Mouse (Mus musculus) small intestine, adult 2 months (tissue): ENCODE measurements around the gene Ptger4. TPM values are rescaled to one million over a fixed set of nuclear protein-coding genes. Genes with fewer than 3 reads are reported as not detected.
"Not testable (repeated sequence)": the region's sequence is repeated elsewhere in the genome, so short reads cannot be mapped to it uniquely, and the experiment has no call there.

ENCODE experiments used
- H3K27ac ChIP-seq: fragments of 200-500 bp; 2 replicates; pipeline ENCODE4 v1.5.1; 2012; ENCODE audit warnings: low read depth, low read length, control low read depth, inconsistent platforms; ENCODE audit not compliant: insufficient read depth
- H3K27me3 ChIP-seq: fragments of 200-500 bp; 2 replicates; pipeline ENCODE4 v1.6.1; 2012; ENCODE audit warnings: mild to moderate bottlenecking, moderate library complexity, low read length, inconsistent platforms; ENCODE audit not compliant: control insufficient read depth, insufficient read depth
- H3K36me3 ChIP-seq: fragments of 200-500 bp; 2 replicates; pipeline ENCODE4 v1.6.1; 2012; ENCODE audit warnings: mild to moderate bottlenecking, low read length, control low read depth, inconsistent platforms; ENCODE audit not compliant: control insufficient read depth, insufficient read depth
- H3K4me1 ChIP-seq: fragments of 200-500 bp; 2 replicates; pipeline ENCODE4 v1.6.1; 2012; ENCODE audit warnings: low read length, inconsistent platforms, mixed read lengths; ENCODE audit not compliant: control insufficient read depth, insufficient read depth, insufficient read length
- H3K4me3 ChIP-seq: fragments of 200-500 bp; 2 replicates; pipeline ENCODE4 v1.5.1; 2012; ENCODE audit warnings: low read depth, mild to moderate bottlenecking, control low read depth, inconsistent platforms, low read length, moderate library complexity
- CTCF ChIP-seq: fragments of 200-500 bp; IDR thresholded peaks from 2 replicates; pipeline ENCODE4 v1.5.1; 2012; ENCODE audit warnings: low read depth, mild to moderate bottlenecking, control low read depth, inconsistent platforms, low read length, moderate library complexity, mixed read lengths; ENCODE audit not compliant: insufficient replicate concordance, insufficient read length; ENCODE audit errors: extremely low read depth
- POLR2A ChIP-seq: fragments of 200-500 bp; IDR thresholded peaks from 2 replicates; pipeline ENCODE4 v1.6.1; 2012; ENCODE audit warnings: low read depth, mild to moderate bottlenecking, control low read depth, inconsistent platforms, low read length, moderate library complexity
- WGBS: fragments of 180-500 bp; shearing (Covaris S2); methylation state at CpG from one replicate; pipeline ENCODE4 v1.1.7; 2018; 5-methylcytosine and 5-hydroxymethylcytosine counted together
- polyA plus RNA-seq: library from polyadenylated mRNA; depleted of rRNA; stranded (reverse); fragments of >200 nt; gene quantifications from 2 replicates; pipeline ENCODE4 v1.2.3, GENCODE M21; 2012

Gene Ptger4
- polyA plus RNA-seq, 1 experiment = 85.6 TPM

DNA sequence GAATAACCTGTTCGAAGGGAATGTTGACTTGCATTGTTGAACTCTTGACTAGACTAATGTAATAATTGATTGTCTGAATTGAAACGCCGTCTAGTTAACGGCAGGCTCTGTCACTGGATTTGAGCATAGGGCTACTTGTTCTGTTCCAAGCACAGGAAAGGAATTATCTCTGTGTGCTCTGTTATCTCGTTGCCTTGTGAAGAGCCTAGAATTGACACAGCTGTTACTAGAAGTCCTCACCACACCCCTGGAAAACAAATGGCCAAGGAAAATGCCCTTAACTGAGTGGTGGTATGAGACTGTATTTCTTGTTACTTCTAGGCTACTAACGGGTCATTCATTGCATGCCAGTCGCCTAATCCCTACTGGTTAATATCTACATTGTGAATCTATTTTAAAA, 5.9 kb downstream of the Ptger4 start:
- 32% methylated on average over 7 of the region's 7 CpGs for WGBS
- Histone ChIP-seq H3K27me3 (no peaks in the 10 kb centered on the region), H3K36me3 (peaks cover 30% of the 10 kb centered on the region), H3K27ac (peak overlapping the region; percentile 7; the same call in 1 of the 2 replicates), H3K4me3 (no peak overlapping the region), H3K4me1 (peaks cover 12% of the 10 kb centered on the region; the same call in 1 of the 2 replicates)
- TF ChIP-seq POLR2A (no peak), CTCF (no peak)

DNA sequence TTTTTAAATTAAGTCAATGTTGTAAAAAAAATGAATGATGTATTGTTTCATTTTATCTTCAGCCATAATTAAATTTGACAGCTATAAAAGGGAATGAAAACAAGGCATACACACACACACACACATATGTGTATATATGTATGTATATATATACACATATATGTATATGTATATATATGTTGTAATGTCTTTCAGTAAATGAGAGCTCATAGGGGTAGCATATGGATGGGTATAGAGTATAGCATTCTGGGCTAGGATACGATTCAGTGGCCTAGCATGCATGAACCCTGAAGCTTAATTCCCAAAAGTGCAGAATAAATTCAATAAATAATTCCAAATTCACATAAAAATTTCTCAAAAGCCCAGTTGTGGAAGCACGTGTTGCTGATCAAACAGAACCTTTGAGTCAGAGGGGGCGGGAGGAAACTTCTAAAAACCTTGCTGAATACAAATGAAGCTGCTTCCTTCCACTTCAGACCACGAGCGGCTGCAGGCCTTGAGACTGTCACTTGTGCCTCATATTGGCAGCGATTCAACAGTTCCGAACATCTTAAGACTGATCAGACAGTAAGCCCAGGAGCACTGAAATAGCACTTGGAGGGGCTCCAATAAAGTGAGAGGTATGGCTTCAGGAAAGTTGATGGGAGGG, 6.9 kb downstream of the Ptger4 start:
- WGBS = 31% methylated on average over 7 of the region's 7 CpGs
- H3K27me3 ChIP-seq = no peaks in the 10 kb centered on the region
- TF ChIP-seq POLR2A (no peak), CTCF (no peak)

DNA sequence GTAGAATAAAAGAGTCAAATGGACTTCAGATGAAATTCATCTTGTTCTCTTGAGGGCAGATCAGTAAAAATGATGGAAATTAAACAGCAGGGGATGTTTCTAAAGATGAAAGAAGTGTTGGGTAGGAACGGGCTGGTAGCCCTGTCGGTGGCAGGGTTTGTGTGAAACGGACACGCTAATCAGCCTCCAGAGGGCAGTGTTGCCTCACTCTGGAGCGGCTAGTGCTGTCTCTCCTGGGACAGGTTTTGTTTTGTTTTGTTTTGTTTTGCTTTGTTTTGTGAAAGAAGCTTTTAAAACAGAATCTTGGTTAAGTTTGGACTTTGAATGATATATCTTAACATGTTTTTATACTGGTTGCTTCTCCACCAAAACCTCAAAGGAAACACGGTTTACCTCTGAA, 7.4 kb downstream of the Ptger4 start:
- TF ChIP-seq CTCF (peak; percentile 98), POLR2A (no peak)
- Histone ChIP-seq H3K27me3 (no peaks in the 10 kb centered on the region), H3K27ac (no peak overlapping the region), H3K4me1 (peaks cover 6% of the 10 kb centered on the region; the same call in 1 of the 2 replicates), H3K4me3 (no peak overlapping the region), H3K36me3 (peaks cover 32% of the 10 kb centered on the region)
- 15% methylated on average over 6 of the region's 6 CpGs for WGBS

More for the DNA sequence above, 6.9 kb downstream of the Ptger4 start:
- no peak overlapping the region for H3K4me3 ChIP-seq
- peaks cover 32% of the 10 kb centered on the region for H3K36me3 ChIP-seq
- H3K27ac ChIP-seq = peak overlapping the region; percentile 7; the same call in 1 of the 2 replicates
- peaks cover 6% of the 10 kb centered on the region; the same call in 1 of the 2 replicates for H3K4me1 ChIP-seq

DNA sequence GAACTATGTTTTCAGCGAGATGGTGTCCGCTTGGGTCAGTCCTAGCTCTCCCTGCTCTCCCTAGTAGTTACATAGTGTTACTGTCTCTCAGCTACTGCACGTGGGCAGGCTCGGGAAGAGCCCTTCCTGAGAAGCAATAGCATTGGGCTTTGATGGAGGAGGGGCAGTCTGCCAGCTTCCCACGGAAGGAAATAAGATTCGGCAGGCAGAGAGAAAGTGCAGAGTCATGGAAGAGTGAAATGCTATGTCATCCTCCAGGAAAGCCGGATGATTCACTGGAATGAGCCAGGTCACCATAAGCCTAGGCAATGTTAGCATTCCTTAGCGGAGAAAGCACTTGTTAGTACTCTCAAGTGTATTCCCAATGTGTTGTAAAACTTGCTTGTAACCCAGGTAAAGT, 8.5 kb downstream of the Ptger4 start:
- peaks cover 32% of the 10 kb centered on the region for H3K36me3 ChIP-seq
- H3K4me3 ChIP-seq = no peak overlapping the region
- TF ChIP-seq POLR2A (no peak), CTCF (no peak)
- H3K27ac ChIP-seq = no peak overlapping the region
- peaks cover 6% of the 10 kb centered on the region; the same call in 1 of the 2 replicates for H3K4me1 ChIP-seq
- no peaks in the 10 kb centered on the region for H3K27me3 ChIP-seq
- 50% methylated on average over 8 of the region's 8 CpGs for WGBS

DNA sequence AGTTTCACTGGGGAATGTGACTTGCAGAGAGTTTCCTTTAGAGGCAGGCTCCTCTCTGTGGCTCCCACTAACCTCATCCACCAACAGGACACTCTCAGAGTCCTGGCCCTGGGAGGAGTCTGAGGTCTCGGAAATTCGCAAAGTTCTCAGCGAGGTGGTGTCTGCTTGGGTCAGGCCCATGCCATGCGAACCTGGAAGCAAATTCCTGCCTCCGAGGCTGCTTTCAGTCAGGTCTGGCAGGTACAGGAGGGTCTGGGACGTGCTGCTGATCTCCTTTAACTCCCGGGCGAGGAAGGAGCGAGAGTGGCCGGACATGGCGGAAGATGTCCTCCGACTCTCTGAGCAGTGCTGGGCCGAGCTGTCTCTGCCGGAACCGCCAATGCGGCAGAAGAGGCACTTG, 9.3 kb downstream of the Ptger4 start:
- no peak for TF ChIP-seq POLR2A
- no peak for TF ChIP-seq CTCF
- 89% methylated on average over 16 of the region's 16 CpGs for WGBS
- no peaks in the 10 kb centered on the region for H3K27me3 ChIP-seq

DNA sequence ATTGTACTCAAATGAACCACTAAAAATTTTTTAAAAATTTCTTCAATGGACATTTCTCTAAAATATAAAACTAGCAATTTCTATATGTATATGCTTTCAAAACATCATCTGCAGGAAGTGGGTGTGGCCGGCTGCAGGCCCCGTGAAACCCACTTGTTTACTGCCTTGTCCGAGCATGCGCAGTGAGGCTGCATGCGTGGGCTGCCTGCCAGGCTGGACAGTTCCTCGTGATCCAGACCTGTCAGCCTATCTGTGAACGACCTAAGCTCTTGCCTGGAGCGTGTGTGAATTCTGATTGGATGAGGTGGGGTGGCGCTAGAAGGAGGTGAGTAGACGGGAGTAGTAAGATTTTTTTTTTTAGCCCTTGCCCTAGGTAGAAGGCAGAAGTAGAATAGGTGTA, 13.2 kb downstream of the Ptger4 start:
- not testable (repeated sequence) for H3K4me3 ChIP-seq, H3K4me1 ChIP-seq, H3K27ac ChIP-seq, H3K27me3 ChIP-seq
- H3K36me3 ChIP-seq = peaks cover 25% of the 10 kb centered on the region
- 79% methylated on average over 10 of the region's 10 CpGs for WGBS

More for the DNA sequence above, 9.3 kb downstream of the Ptger4 start:
- Histone ChIP-seq H3K36me3 (peaks cover 33% of the 10 kb centered on the region), H3K4me1 (peaks cover 6% of the 10 kb centered on the region; the same call in 1 of the 2 replicates), H3K4me3 (no peak overlapping the region), H3K27ac (no peak overlapping the region)

DNA sequence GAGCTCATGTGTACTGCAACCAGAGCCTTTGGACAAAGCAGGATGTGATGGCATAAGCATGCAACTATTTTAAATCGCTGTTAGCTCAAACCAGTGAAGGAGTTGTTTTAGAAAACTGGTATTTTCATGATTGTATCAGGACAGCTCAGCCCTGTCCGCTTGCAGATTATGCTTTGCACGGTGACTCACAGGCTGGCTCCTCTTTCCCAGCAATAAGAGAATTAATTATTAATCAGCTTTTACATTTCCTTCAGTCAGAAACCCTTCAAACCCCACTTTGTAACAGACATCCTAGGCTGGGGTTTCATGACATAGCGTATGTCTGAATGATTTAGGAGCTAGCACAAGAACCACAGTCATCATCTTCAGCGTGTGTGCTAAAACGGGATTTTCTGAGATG, 23.5 kb downstream of the Ptger4 start:
- 57% methylated on average over 6 of the region's 6 CpGs for WGBS
- no peak for TF ChIP-seq CTCF
- H3K27ac ChIP-seq = no peak overlapping the region
- peaks cover 3% of the 10 kb centered on the region; the same call in 1 of the 2 replicates for H3K4me1 ChIP-seq
- H3K36me3 ChIP-seq = peaks cover 11% of the 10 kb centered on the region
- H3K4me3 ChIP-seq = no peak overlapping the region
- no peaks in the 10 kb centered on the region for H3K27me3 ChIP-seq

DNA sequence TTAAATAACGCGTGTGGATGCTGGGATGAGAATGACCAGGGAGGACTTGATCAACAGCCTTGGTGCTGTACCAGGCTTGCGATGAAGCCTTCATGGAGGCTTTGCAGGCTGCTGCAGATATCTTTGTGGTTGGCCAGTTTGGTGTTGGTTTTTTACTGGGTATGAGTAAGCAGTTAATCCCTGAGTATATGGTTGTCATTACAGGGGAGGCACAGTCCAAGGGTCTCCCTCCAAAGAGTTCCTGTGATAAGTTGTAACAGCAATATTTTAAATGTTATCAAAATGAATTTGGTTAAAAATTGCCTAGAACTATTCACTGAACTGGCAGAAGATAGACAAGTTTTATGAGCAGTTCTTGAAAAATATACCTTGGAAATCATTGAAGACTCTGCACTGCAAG, 34.9 kb downstream of the Ptger4 start:
- no peaks in the 10 kb centered on the region for H3K27me3 ChIP-seq
- H3K4me1 ChIP-seq = no peaks in the 10 kb centered on the region
- no peak for TF ChIP-seq CTCF
- no peak for TF ChIP-seq POLR2A
- WGBS = 89% methylated on average over 3 of the region's 3 CpGs
- H3K27ac ChIP-seq = no peak overlapping the region
- no peak overlapping the region for H3K4me3 ChIP-seq
- H3K36me3 ChIP-seq = peaks cover 13% of the 10 kb centered on the region
